Mouse (Mus musculus) right cerebral cortex, postnatal 25 days (tissue): ENCODE data around the gene Rpp40.
A peak's percentile ranks its signal among the peaks of the same experiment; 100 is the strongest.

Source experiments
- DNase-seq: peaks from one replicate; pipeline ENCODE4 v3.0.0; 2022

Gene Rpp40

DNA sequence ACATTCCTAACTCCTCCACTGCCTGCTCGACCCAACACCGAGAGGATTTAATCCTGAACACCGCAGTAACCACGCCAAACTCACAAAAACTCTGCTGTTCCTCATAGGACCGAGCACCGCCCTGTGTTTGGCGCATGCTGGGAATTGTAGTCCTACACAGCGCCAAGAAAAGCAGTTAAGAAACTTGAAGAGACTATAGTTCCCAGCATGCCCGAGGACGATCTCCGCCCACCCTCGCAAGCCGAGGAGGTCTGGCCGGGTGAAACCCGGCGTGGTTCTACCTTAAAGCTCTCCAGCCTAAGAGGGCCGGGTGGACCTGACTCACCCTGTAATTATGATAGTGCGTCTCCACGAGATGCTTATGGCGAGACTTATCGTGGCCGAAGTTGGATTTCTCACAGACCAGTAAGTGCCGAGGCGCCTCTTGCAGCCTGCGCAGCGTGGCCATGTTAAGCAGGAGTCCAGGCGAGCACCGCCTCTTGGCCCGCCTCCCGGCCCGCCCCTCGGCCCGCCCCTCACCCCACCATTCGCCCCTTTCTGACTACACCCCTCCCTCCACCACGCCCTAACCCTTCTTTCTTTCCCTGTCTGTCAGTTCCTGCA lies at the start of gene Rpp40:
Gene Rpp40 (minus strand): TSS at position 481 of the 603 bp plus-strand sequence.
- DNase-seq: peak; percentile 93

DNA sequence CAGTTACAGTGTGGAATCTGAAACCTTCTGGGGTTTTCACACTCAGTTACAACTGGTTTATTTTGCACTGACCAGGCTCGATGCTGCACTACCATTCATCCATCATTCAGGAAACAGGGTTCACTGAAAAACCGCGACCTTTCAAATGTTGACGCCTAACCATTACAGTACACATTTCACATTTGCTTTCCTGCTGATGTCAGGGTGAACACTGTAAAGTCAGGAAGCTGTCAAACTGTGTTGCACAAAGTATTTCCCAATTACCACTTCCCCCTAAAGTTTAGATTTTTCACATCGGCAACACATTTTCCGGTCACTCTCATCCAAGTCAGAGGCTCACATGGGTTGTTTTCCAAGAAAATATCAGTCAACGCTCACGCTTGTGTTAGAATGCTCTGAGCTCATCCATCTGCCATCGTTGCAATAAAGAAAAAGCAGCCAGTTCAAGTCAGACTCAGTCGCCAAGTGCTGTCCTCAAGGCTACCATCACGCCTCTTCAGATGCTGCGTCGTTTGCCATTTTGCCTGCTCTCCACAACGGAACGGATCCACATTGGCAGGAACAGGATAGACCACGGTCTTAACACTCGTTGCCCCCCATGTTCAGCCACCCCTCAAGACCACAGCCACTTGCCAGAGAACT lies 43.8 kb upstream of the Rpp40 start:
- DNase-seq: no peak

DNA sequence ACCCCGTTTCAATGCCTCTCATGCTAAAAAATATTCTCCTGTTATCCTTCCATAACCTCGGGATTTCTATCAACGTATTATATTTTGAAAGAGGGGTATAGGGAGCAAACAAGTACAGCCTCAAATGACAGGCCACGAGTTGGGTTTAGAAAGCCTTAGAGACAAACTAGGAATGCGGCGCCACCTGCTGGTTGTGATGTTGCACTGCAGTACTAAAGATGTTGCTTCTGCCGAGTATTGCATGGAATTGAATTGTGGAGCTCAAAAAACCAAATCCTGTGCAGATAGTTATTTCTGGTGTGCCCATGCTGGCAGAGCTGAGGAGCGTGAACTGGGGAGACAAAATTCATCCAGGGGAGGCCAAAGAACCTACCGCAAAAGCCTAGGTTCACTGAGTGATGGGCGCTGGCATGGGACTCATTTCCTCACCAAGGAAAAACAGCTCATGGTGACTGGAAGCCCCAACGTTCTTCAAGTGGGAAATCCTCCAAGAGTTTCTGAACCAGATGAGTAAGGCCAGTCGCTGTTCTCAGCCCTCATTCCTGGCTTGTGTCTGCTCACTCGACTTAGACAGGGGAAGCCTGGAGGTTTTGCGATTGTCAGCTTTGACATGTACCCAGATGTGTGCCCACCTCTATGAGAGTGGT lies 41.3 kb upstream of the Rpp40 start:
- peak; percentile 71 for DNase-seq

DNA sequence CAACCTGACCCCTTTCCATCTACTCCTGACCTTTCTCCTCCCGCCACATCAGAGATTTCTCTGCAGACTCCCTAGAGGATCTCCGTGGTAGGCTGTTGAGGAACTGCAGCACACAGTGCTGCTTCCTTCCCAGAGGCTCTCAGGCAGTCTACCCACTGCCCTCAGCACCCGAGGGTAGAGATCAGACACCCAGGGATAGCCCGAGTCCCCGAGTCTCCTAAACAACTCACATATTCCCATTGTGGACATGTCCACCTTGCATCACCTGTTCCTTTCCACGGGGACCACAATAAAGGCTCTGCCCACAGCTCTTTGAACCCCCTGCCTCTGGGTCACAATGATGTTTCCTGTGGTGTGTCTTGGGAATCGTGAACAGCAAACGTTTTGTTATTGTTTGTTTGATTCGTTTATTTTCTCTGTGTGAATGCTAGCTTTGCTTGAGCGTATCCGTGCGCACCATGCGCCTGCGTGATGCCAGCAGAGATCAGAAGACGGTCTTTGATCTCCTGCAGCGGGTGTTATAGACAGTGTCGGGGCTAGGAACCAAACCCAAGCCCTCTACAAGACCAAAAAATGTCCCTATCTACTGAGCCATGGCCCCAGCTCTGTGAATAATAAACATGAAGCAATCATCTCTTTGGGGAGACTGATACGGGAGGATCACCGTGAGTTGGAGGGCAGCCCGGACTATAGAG lies 40.6 kb upstream of the Rpp40 start:
- no peak for DNase-seq

DNA sequence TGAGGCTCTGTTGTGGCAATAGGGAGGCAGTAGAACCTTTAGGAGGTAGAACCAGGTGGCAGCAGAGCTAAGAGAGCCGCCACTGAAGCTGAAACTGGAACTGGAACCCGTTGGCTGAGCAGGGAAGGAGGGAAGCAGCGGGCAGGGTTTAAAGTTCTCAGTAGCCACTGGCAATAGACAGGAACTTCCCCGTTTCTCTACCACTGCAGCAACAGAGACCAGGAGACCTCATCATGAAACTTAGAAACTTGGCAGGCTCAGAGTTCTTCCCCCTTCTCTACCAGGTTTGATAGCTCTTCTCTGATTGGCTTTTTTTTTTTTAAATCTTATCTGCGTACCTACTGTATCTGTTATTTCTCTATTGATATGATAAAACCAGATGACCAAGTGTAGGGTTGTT lies 34.8 kb upstream of the Rpp40 start:
- no peak for DNase-seq

DNA sequence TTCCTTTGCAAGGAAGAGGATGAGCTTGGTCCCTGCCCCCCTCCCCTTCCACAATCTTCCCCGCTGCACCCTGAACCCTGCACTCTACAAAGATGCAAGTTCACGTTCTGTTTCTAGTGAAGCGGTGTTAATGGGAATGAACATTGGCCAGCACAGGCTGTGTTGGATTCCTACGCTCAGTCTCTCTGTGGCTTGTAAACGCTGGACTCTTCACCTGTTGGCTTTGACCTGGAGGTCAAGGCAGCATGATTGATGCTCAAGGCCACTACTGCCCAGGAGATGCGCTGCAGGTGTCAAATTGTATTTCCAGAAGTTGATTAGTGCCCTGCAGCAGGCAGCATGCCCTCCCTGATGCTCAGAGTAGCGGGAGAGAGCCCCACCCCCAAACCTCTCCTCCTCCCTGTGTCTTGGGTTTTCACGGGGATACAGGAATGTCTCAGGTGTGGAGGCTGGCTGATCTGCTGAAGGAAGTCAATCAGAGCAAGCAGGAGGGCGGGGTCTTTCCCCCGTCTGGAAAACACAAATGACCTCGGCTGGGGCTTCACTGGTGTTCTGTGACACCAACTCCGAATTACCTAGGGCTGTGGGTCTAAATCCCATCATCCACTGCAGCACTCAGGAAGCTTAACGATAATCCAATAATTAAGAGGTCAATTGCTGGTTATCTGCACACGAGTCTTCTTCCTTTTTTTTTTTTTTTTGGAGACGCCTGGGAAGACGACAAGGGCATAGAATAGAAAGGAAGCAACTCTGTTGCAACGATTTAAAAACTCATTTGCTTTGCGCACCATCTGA lies 33.9 kb upstream of the Rpp40 start:
- DNase-seq: no peak

DNA sequence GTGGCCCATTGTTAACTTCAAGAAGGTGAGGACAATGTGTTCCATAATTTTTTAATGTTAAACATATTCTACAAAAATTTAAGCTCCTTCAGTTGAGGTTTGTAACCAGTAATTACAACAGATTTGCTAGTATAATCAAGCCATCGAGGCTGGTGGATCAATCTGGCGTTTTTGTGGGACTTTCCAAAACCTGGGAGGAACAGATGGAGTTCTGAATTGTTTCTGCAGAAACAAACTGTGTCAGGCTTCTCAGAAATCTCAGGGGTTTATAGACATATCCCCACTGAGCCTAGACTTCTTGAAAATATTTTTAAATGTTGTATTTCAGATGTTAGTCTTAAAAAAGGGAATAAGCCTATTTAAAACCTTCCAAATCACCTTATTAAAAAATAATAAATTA lies 31.8 kb upstream of the Rpp40 start:
- no peak for DNase-seq

DNA sequence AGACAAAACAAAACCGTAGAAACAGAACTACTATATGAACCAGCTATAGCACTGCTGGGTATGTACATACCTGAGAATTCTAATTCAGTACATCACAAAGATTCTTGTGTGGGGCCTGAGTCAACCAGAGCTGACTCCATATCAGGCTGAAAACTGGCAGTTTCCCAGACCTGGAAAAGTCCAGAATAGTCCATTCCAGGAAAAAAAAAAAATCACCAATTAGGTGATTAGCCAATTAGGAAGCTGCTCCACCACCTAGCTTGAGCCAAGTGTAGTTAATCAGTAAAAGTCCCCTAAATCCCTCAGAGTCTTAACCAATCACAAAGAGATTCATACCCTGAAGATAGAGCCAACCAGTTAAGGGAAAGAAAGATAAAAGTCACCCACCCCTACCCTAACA lies 5.3 kb upstream of the Rpp40 start:
- DNase-seq: no peak

DNA sequence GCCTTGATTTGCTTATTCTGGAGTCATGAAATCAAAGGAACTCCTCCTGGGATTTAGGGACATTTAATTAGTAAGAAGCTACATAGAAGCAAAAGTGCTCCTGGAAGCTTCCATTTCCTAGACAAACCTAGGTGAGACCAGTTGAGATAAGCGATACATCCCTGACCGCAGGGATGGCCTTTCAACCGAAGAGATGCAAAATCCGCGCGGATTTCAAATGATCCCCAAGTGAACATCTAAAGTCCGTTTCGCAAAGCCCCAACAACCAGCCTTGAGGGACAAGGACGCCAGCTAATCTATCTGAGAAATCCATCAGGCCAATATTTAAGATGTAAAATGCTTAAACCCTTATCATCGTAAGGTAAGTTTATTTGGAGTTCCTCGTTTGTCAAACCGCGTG lies 781 bp downstream of the Rpp40 start:
- DNase-seq: no peak

DNA sequence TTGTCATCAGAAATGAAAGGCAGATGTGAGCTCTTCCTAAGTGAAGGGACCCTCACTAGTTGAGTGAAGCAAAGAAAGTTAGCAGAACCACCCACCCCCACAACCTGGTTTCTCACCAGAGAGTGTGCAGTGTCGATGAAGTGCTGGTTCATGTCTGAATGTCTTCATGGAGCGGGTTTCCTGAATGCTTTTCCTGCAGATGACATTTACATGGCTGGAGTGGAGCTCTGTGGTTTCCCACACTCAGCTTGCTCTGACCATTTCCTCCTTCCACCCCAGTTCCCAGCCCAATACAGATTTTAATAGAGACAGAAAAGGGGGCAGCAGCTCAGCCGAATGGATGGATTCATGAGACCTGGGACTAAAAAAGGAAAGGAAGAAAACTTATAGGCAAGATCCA lies 13.3 kb downstream of the Rpp40 start:
- no peak for DNase-seq

DNA sequence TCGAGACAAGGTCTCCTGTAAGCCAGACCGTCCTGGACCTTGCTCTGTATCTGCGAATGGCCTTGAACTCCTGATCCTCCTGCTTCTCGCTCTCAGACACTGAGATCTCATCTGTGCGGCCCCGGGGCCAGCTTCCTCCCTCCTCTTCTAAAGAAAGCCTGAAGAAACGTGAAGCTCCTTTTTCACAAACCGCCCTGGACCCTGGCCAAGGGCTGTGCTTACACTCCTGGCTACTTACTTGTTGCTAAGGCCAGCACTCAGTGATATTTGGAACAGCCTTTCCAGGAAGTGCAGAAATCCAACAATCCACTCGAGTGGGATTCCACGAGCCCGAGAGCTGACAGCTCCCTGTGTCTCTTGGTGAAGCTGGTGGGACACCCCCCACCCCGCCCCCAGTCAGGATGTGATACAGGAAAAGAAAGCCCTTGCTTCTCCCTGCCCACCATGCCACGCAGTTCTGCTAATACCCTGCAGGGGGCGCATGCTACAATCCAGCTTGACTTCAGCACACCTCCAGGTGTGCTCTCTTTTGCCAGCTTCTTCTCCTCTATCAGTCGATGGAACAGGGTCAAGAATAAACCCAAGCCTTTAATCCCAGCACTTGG lies 19.9 kb downstream of the Rpp40 start:
- no peak for DNase-seq

DNA sequence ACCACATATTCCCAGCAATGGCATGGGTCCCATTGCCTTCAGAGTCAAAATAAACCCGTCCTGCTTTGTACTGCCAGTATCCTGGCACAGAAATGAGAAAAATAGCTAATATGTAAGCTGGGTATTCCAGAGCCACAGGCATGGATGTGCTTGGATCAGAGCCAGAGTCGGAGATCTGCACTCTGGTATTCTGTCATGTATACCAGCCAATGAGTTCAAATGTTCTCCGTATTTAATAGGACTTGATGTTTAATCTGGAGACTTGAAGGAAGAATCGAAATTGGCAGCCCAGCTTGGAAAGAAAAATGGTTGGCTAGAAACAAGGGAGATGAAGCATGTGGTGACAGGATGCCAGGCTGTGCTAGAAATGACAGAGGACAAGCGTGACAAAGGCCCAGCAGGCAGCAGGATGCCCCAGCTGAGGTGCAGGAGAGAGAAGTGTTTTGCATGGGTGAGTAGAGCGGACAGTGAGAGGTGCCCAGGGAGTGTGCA lies 25.6 kb downstream of the Rpp40 start:
- DNase-seq: no peak

DNA sequence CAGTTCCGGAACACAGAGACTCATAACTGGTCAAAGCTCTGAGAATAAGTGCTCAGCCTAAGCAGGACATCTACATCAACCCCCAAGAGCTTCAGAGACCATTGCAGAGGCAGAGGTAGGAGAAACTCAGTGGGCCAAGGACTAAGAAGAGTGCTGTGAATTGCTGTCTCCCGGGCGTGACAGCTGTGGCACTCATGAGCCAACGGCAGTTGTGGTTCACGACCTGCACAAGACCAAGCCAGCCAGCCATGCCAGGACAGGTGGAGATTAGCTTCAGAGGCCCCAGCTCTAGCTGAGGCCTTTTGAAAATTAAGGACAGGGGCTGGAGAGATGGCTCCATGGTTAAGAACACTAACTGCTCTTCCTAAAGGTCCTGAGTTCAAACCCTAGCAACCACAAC lies 26.6 kb downstream of the Rpp40 start:
- no peak for DNase-seq

DNA sequence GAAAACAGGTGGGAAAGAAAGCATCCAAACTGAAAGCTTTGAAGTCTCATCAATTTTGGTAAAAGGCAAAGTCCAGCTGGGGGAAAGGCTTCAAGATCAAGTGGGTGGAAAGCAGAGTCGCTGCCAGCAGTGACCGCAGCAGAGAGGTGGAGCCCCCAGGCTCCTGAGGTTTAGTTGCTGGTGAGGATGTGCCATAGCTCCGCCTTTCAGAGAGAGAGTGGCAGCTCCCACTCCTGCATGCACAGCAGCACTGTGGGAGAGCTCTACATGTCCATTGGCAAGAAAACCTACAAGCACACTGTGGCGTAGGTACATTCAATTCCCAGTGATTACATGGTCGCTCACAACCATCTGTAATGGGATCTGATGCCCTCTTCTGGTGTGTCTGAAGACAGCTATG lies 27.1 kb downstream of the Rpp40 start:
- no peak for DNase-seq

DNA sequence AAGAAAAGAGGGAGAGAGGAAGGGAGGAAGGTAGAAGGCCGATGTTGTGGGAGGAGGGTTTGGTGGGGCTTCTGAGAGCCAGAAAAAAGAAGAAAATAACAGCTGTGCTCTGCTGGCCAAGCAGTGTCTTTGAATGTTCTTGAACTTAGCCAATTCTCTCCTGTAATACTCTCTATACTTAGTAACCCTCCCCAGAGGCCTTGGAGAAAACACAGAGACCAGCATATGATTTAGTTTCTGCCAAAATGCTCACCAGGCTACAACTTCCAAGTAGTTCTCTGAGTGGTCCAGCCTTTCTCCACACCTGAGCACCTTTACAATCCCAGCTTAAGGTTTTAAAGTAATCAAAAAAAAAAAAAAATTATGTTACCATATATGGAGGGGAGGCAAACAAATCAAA lies 27.9 kb downstream of the Rpp40 start:
- no peak for DNase-seq

DNA sequence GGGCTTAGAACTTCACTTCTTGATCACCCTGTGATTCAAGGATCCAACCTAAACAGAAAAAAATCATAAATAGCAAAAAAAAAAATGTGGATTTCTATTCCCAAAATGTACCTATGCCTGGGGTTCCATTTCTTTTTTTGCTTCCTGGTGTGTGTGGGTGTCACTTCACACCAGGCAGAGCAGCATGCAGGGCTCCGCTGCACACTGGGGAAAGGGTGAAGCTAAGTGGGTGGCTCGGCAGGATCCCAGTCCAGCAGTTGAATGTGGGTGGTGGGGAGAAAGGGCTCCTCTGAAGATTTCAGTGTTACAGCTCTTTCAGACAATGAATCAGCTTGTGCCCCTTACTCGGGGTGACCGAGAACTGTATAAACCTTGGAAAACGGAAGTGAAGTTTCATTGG lies 30.8 kb downstream of the Rpp40 start:
- peak; percentile 26 for DNase-seq

DNA sequence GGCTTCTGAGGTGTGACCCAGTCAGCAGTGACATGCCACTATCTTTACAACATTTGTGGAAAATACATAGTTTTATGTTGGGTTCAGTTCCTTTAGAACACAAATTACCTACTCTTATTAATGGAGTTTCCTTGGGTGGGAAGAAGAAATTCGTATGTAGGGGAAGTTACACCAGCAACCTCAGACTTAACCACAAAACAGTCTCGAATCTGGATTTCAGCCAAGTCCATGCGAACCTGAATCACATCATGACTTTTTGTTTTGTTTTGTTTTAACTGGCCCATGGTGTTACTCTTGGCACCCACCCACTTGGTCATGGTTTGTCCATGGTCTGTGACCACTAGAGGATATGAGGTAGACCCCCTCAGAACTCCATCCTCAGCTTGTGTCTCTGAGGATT lies 35.1 kb downstream of the Rpp40 start:
- DNase-seq: no peak

DNA sequence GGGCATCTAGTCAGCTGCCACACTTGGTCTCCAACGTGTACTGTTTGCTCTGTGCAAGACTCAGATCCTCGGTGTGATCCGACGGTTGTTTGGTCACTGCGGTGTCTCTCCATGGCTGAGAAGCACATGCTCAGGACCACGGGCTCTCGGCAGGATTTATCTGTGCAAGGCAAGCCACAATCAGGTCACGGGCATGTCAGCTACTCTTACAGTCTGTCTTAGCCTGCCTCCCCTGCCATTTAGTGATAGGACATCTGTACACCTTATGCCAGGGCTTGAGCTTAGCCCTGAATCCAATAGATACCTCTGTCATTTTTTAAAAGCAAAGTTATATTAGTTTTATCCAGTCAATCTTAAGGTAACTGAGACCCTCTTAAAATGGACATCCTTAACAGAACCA lies 35.5 kb downstream of the Rpp40 start:
- no peak for DNase-seq

DNA sequence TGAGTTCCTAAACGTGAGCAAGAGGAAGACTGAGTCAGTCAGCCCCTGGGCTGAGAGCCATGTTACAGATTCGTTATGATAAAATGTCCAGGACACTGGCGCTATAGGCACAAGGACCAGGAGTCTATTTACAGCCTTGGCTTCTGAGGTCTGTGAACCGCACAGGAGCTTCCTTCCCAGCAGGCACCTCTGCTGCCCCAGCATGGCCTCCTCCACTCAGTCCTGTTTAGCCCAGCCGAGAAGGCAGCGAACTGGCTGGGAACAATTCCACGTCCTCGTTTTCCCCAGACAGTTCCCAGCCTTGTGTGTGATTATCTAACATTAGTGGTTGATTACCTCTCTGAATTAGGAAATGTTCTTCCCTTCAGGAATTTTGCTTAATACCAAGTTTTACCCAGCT lies 45.2 kb downstream of the Rpp40 start:
- DNase-seq: no peak

DNA sequence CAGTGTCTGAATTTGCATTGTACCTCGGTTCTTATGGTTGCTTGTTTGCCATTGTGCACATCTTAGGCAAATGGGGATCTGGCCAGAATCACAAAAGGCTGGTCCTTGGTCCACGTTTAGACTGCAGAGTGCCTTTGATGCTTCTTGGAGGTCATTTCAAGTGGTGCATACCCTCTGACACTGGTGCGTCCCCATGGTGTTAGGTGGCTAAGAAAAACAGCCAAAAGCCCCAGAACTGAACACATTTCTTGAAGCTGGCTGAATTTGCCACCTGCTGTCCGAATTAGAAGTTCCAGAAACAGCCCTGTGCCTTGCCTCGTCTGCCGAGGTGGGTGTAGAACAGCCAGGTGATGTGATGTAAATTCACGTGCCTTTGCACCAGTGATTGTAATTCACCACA lies 48.7 kb downstream of the Rpp40 start:
- DNase-seq: no peak

DNA sequence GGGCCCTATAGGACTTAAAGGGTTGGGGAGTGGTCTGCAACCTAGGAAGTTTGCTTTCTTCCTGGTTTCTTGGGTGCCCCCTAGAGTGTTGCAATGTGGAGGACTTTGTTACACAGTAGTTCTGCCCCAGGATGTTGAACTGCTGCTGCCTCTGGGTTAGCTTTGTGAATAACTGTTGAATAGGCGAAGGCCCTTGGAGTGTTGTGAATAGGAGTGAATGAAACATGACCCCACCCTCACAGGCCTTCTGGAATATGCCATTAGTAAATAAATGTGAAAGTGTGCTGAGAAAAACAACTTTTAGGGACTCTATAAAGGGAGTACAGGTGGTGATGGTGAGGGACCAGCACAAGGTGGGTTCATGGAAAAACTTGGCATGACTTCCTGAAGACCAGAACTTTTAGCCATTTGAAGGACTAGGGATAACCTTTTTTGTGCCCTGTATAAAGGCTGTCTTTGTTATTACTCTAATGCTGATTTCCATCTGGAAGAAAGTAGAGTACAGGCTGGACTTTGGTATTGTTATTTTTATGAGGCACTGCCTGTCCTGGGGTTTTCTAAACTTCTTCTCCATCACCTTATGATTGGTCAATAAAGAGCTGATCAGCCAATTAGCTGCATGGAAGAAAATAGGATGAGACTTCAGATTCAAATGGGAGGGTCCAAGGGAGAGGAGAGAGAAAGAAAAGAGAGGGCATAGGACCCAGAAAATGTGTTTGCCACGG lies 53.1 kb downstream of the Rpp40 start:
- no peak for DNase-seq

DNA sequence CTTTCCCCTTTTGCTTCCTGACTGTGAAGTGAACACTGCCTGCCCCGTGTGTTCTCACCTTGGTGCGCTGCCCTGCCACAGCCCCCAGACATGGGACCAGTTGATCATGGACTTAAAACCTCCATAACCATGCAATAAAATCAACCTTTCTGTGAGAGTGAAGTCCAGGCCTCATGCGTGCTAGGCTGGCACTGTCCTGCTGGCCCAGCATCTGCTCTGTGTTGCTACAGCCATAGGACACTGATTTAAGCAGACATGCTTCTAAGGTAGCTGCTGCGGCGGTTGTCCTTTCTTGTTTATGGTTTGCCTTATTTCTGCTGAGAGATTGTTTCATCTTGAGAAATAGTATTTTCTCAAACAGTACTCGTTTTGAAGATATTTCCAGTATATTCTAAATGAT lies 54.6 kb downstream of the Rpp40 start:
- no peak for DNase-seq
